Mouse (Mus musculus) liver, postnatal 0 days (tissue): ENCODE measurements around the gene Zfp239.
"Not testable (repeated sequence)": the region's sequence is repeated elsewhere in the genome, so short reads cannot be mapped to it uniquely, and the experiment has no call there.

Experiments used
- CTCF ChIP-seq: sonication (generic); IDR thresholded peaks from 2 replicates; pipeline ENCODE4 v1.5.1; 2016; ENCODE audit warnings: antibody characterized with exemption, low read depth
- EP300 ChIP-seq: IDR thresholded peaks from 2 replicates; pipeline ENCODE4 v1.6.1; 2016; ENCODE audit warnings: antibody characterized with exemption, low read depth, mild to moderate bottlenecking

GRCm38 (mm10) chr6:117873450-117873849 is 11.6 kb downstream of the Zfp239 start:
- TF ChIP-seq EP300, CTCF: not testable (repeated sequence)
